Mouse (Mus musculus) bone marrow, adult 2 months (tissue): ENCODE measurements at regions not wholly inside any gene's neighbourhood (a gene's known extent, or its start where the extent isn't known, plus 50 kb on each side); places are given as distances from the start of the nearest gene placed in this dataset.

Experiments
- H3K27ac ChIP-seq: fragments of 200-500 bp; 2 replicates; pipeline ENCODE4 v1.5.1; 2012; ENCODE audit warnings: low read depth, mild to moderate bottlenecking, control low read depth, inconsistent platforms, low read length; ENCODE audit not compliant: control insufficient read depth, poor library complexity, insufficient read depth
- H3K4me1 ChIP-seq: fragments of 200-500 bp; 2 replicates; pipeline ENCODE4 v1.6.1; 2011; ENCODE audit warnings: low read length; ENCODE audit not compliant: control insufficient read depth, insufficient read depth
- H3K4me3 ChIP-seq: fragments of 200-500 bp; replicated peaks from 2 replicates; pipeline ENCODE3; 2011; ENCODE audit warnings: mild to moderate bottlenecking, low read depth, low read length, control low read depth; ENCODE audit not compliant: control insufficient read depth
- CTCF ChIP-seq: fragments of 200-500 bp; IDR thresholded peaks from 2 replicates; pipeline ENCODE4 v1.5.1; 2011; ENCODE audit warnings: low read length, control low read depth; ENCODE audit not compliant: control insufficient read depth, insufficient read depth
- POLR2A ChIP-seq: fragments of 200-500 bp; IDR thresholded peaks from 2 replicates; pipeline ENCODE4 v1.6.1; 2011; ENCODE audit warnings: low read depth, mild to moderate bottlenecking, control low read depth, low read length, borderline replicate concordance; ENCODE audit not compliant: control insufficient read depth
- WGBS: fragments of 180-500 bp; shearing (Covaris S2); methylation state at CpG from one replicate; pipeline ENCODE4 v1.1.7; 2018; 5-methylcytosine and 5-hydroxymethylcytosine counted together

GRCm38 (mm10) chr12:107046496-107046895, 441.9 kb upstream of the 3110018I06Rik start:
- 71% methylated on average over 3 of the region's 3 CpGs for WGBS
- Histone ChIP-seq H3K4me3 (no peak overlapping the region), H3K27ac (no peak overlapping the region), H3K4me1 (no peaks in the 10 kb centered on the region)
- no peak for TF ChIP-seq CTCF
- no peak for TF ChIP-seq POLR2A

- H3K4me3 ChIP-seq, result no peak overlapping the region
These were observed 441.3 kb upstream of the 3110018I06Rik start for GRCm38 (mm10) chr12:107047059-107047531.

GRCm38 (mm10) chr12:107050891-107051635, 437.4 kb upstream of the 3110018I06Rik start:
- TF ChIP-seq POLR2A (no peak), CTCF (no peak)
- no peaks in the 10 kb centered on the region for H3K4me1 ChIP-seq
- no peak overlapping the region for H3K27ac ChIP-seq
- 71% methylated on average over 7 of the region's 7 CpGs for WGBS
- H3K4me3 ChIP-seq, result no peak overlapping the region

More at GRCm38 (mm10) chr12:107047059-107047531, 441.3 kb upstream of the 3110018I06Rik start:
- H3K27ac ChIP-seq, result no peak overlapping the region
- no peak for TF ChIP-seq POLR2A
- no peak for TF ChIP-seq CTCF
- 72% methylated on average over 13 of the region's 13 CpGs for WGBS
- H3K4me1 ChIP-seq, result no peaks in the 10 kb centered on the region

GRCm38 (mm10) chr12:107052136-107052535, 436.3 kb upstream of the 3110018I06Rik start:
- WGBS, result 84% methylated on average over 6 of the region's 6 CpGs
- TF ChIP-seq POLR2A, result no peak
- H3K4me1 ChIP-seq, result no peaks in the 10 kb centered on the region
- no peak overlapping the region for H3K4me3 ChIP-seq
- no peak overlapping the region for H3K27ac ChIP-seq

- 22% methylated on average over 5 of the region's 5 CpGs for WGBS
- H3K4me3 ChIP-seq, result no peak overlapping the region
- TF ChIP-seq CTCF, result no peak
- TF ChIP-seq POLR2A, result no peak
- no peak overlapping the region for H3K27ac ChIP-seq
- no peaks in the 10 kb centered on the region for H3K4me1 ChIP-seq
These were observed 431.9 kb upstream of the 3110018I06Rik start for GRCm38 (mm10) chr12:107056553-107056952.

GRCm38 (mm10) chr12:107060514-107060913, 427.9 kb upstream of the 3110018I06Rik start:
- H3K27ac ChIP-seq, result no peak overlapping the region
- no peaks in the 10 kb centered on the region for H3K4me1 ChIP-seq
- TF ChIP-seq POLR2A (no peak), CTCF (no peak)
- H3K4me3 ChIP-seq, result no peak overlapping the region
- WGBS, result 47% methylated on average over 3 of the region's 3 CpGs

GRCm38 (mm10) chr12:107067346-107067745, 421.1 kb upstream of the 3110018I06Rik start:
- no peak for TF ChIP-seq CTCF
- no peak for TF ChIP-seq POLR2A
- Histone ChIP-seq H3K27ac (no peak overlapping the region), H3K4me3 (no peak overlapping the region), H3K4me1 (no peaks in the 10 kb centered on the region)
- WGBS, result 64% methylated on average over 2 of the region's 2 CpGs

GRCm38 (mm10) chr12:107082541-107082940, 405.9 kb upstream of the 3110018I06Rik start:
- WGBS, result 82% methylated on average over 10 of the region's 10 CpGs
- Histone ChIP-seq H3K4me1 (no peaks in the 10 kb centered on the region), H3K27ac (no peak overlapping the region), H3K4me3 (no peak overlapping the region)
- TF ChIP-seq POLR2A, result no peak
- TF ChIP-seq CTCF, result no peak

- Histone ChIP-seq H3K4me1 (no peaks in the 10 kb centered on the region), H3K4me3 (no peak overlapping the region), H3K27ac (no peak overlapping the region)
- TF ChIP-seq CTCF (no peak), POLR2A (no peak)
- 57% methylated on average over 14 of the region's 14 CpGs for whole genome bisulfite sequencing
These were observed 403.1 kb upstream of the 3110018I06Rik start for GRCm38 (mm10) chr12:107085058-107085905.
